Mouse (Mus musculus): Measurements from ENCODE around the gene Pou2f1. TPM values are rescaled to one million over a fixed set of nuclear protein-coding genes. Genes with fewer than 3 reads are reported as not detected.

Pou2f1 gene
- total and polyA plus RNA-seq, 3 experiments, result 4.6 to 10.2 TPM; not detected in 1

GRCm38 (mm10) chr1:166031673-166032547 lies 29.4 kb upstream of the Pou2f1 start:
- no peak overlapping the region for H3K9ac ChIP-seq (ENCODE audit: control insufficient read depth, low read depth, low read length, poor library complexity, severe bottlenecking)
- no peaks in the 10 kb centered on the region for H3K9me3 ChIP-seq (replicated peaks; ENCODE audit: insufficient read depth, low read length)
- no peak overlapping the region for H3K4me3 ChIP-seq (ENCODE audit: control insufficient read depth in 1 of 2, insufficient read depth in 1 of 2, low read depth in 2 of 2, low read length in 2 of 2)
- H3K79me2 ChIP-seq (ENCODE audit: control insufficient read depth, insufficient read depth, low read length, poor library complexity), result no peaks in the 10 kb centered on the region
- H3K4me1 ChIP-seq (ENCODE audit: control insufficient read depth in 1 of 2, insufficient read depth in 2 of 2, low read length in 2 of 2), result no peaks in the 10 kb centered on the region
- no peak overlapping the region for H3K27ac ChIP-seq (ENCODE audit: control insufficient read depth, low read depth, low read length)
- H3K27me3 ChIP-seq (ENCODE audit: control insufficient read depth in 1 of 2, insufficient read depth in 2 of 2, low read length in 2 of 2), result no peaks in the 10 kb centered on the region; a peak in 2 of 4 replicates
- TF ChIP-seq MAZ (IDR thresholded peaks at IDR 0.05; ENCODE audit: low read depth, low read length) (no peak), USF2 (IDR thresholded peaks at IDR 0.05; ENCODE audit: borderline replicate concordance in 1 of 2, insufficient read depth in 1 of 2, low read depth in 1 of 2, low read length in 2 of 2) (no peak), MAFK (IDR thresholded peaks at IDR 0.05; ENCODE audit: borderline replicate concordance, low read depth, low read length) (no peak), POLR2AphosphoS5 (IDR thresholded peaks at IDR 0.05; ENCODE audit: borderline replicate concordance, low read depth, low read length) (no peak), USF1 (IDR thresholded peaks at IDR 0.05; ENCODE audit: low read depth, low read length) (no peak), UBTF (IDR thresholded peaks at IDR 0.05; ENCODE audit: borderline replicate concordance, insufficient read depth, low read depth, low read length) (no peak), ELF1 (IDR thresholded peaks at IDR 0.05; ENCODE audit: low read depth, low read length) (no peak), RAD21 (IDR thresholded peaks at IDR 0.05; ENCODE audit: low read depth, low read length) (no peak), ZNF384 (IDR thresholded peaks at IDR 0.05; ENCODE audit: low read depth, low read length) (no peak), JUND (IDR thresholded peaks at IDR 0.05; ENCODE audit: low read depth, low read length) (no peak), POLR2AphosphoS2 (IDR thresholded peaks at IDR 0.05; ENCODE audit: low read length) (no peak), CTCF (IDR thresholded peaks at IDR 0.05 in 2 of 3, conservative IDR thresholded peaks at IDR 0.05 in 1 of 3; ENCODE audit: control insufficient read depth in 1 of 3, insufficient read depth in 1 of 3, low read depth in 2 of 3, low read length in 3 of 3, poor library complexity in 1 of 3, severe bottlenecking in 1 of 3) (no peak), ZKSCAN1 (IDR thresholded peaks at IDR 0.05; ENCODE audit: low read depth, low read length) (no peak), SMC3 (IDR thresholded peaks at IDR 0.05; ENCODE audit: low read depth, low read length) (no peak), TAL1 (IDR thresholded peaks at IDR 0.05; ENCODE audit: low read length) (no peak), EP300 (IDR thresholded peaks at IDR 0.05; ENCODE audit: low read depth in 1 of 2, low read length in 2 of 2) (no peak), NRF1 (IDR thresholded peaks at IDR 0.05; ENCODE audit: insufficient read depth, low read depth, low read length, poor library complexity, severe bottlenecking) (no peak), MYB (IDR thresholded peaks at IDR 0.05; ENCODE audit: low read depth, low read length) (no peak), ZC3H11A (IDR thresholded peaks at IDR 0.05; ENCODE audit: low read depth, low read length) (no peak), RCOR1 (IDR thresholded peaks at IDR 0.05; ENCODE audit: low read depth, low read length) (no peak)
- DNase-seq (ENCODE audit: low read depth, low spot score), result no peak
- H3K36me3 ChIP-seq (ENCODE audit: control insufficient read depth in 1 of 2, insufficient read depth in 2 of 2, low read length in 2 of 2), result no peaks in the 10 kb centered on the region

Measured in MEL (cell line).